Mouse (Mus musculus) right cerebral cortex, postnatal 4 days (tissue): ENCODE measurements around the gene Nlgn1.
"Not testable (repeated sequence)": the region's sequence is repeated elsewhere in the genome, so short reads cannot be mapped to it uniquely, and the experiment has no call there.

Experiments used
- DNase-seq: peaks from one replicate; pipeline ENCODE4 v3.0.0-alpha.2; 2022

Gene Nlgn1

GRCm38 (mm10) chr3:25575526-25575925, 756.7 kb downstream of the Nlgn1 start:
- no peak for DNase-seq

GRCm38 (mm10) chr3:25574840-25575239, 757.4 kb downstream of the Nlgn1 start:
- no peak for DNase-seq

GRCm38 (mm10) chr3:25558513-25558912, 773.7 kb downstream of the Nlgn1 start:
- not testable (repeated sequence) for DNase-seq

GRCm38 (mm10) chr3:25549097-25549496, 783.2 kb downstream of the Nlgn1 start:
- DNase-seq, result not testable (repeated sequence)

GRCm38 (mm10) chr3:25524236-25524635, 808.0 kb downstream of the Nlgn1 start:
- not testable (repeated sequence) for DNase-seq

- DNase-seq, result no peak
Measured at GRCm38 (mm10) chr3:25463051-25463450, 869.2 kb downstream of the Nlgn1 start.

- DNase-seq, result no peak
Measured at GRCm38 (mm10) chr3:25456250-25456860, 875.9 kb downstream of the Nlgn1 start.

GRCm38 (mm10) chr3:25452314-25452713, 879.9 kb downstream of the Nlgn1 start:
- no peak for DNase-seq

GRCm38 (mm10) chr3:25450471-25450870, 881.8 kb downstream of the Nlgn1 start:
- DNase-seq, result no peak

GRCm38 (mm10) chr3:25449356-25449755, 882.9 kb downstream of the Nlgn1 start:
- DNase-seq, result no peak

- DNase-seq, result no peak
Measured at GRCm38 (mm10) chr3:25447181-25447580, 885.1 kb downstream of the Nlgn1 start.

- no peak for DNase-seq
Measured at GRCm38 (mm10) chr3:25443657-25444056, 888.6 kb downstream of the Nlgn1 start.

GRCm38 (mm10) chr3:25442617-25443016, 889.6 kb downstream of the Nlgn1 start:
- no peak for DNase-seq

GRCm38 (mm10) chr3:25426931-25427330, 905.3 kb downstream of the Nlgn1 start:
- no peak for DNase-seq

GRCm38 (mm10) chr3:25412003-25412402, 920.3 kb downstream of the Nlgn1 start:
- DNase-seq, result no peak
